Mouse (Mus musculus) urinary bladder, adult 2 months (tissue): ENCODE measurements at regions not wholly inside any gene's neighbourhood (a gene's known extent, or its start where the extent isn't known, plus 50 kb on each side); places are given as distances from the start of the nearest gene placed in this dataset.
A peak's percentile ranks its signal among the peaks of the same experiment; 100 is the strongest.

ENCODE experiments used
- DNase-seq: peaks from one replicate; pipeline ENCODE4 v3.0.0; 2022; ENCODE audit warnings: low spot score

DNA sequence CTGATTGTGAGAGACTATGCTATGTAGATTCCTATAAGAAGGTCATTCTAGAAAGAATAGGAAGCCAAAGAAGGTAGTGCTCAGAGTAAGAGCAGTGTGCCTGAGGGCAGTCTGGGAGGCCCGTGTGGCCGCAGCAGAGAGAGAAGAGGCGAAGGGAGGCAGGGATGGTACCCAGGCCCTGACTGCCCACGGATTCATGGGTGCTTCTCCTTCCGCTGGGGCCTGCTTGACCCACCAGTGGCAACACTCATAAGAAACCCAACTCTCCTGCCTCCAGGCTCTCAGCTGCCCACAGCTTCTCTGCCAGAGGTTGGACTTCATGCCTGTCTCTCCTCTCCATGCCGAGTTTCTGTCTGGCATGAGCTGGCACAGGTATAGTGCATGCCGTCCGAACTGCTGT is 60.6 kb upstream of the Twist2 start:
- DNase-seq = peak; percentile 9

DNA sequence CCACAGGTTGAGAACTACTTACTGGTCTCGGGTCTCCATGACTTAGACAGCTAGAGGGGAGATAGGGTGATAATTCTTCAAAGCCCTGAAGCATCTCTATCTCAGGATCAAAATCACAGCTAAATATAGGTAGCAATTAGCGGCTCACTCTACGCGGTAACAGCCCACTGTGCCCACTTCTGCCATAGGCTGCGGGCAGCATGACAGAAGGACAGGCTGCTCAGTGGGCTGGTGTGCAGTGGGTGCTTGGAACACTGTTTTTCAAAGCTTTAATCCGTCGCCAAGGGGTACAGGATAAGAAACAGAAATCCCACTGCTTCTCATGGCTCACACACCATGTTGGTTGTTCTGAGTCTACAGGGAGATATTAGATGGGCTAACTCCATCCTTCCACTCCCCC is 59.2 kb upstream of the Twist2 start:
- peak; percentile 1 for DNase-seq

DNA sequence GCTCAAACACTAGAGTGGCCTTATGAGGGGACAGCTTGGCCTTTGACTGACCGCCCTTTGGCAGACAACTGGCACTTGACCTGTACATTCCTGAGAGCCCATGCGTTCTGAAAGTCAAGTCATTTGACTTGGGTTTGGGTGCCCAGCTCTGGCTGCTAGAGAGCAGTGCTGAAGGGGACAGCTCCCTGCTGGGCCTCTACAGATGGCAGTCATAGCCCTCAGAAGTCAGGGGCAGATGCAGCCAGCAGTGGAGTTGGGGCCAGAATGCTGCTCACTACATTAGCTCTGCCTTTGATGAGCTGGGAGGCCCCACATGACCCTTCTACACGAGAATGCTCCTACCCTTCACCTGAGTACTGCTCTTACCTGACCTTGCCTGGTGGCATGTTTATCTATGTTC is 58.3 kb upstream of the Twist2 start:
- peak; percentile 14 for DNase-seq

DNA sequence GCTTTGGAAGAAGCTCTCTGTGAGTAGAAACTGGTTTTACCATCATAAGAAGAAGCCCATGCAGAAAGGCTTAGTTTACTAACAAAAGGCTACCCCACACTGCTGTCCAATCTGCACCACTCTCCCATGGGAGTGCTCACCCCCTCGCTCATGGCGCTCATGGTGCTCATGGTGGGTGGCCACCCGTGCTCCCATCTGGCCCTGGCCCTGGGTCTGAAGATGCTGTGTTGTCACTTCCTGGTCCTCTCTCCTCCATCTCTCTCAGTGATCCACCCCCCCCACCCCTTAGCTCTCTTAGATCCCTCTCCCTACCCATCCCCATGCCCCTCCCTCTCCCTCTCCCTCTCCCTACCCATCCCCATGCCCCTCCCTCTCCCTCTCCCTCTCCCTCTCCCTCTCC is 57.2 kb upstream of the Twist2 start:
- DNase-seq = peak; percentile 7

DNA sequence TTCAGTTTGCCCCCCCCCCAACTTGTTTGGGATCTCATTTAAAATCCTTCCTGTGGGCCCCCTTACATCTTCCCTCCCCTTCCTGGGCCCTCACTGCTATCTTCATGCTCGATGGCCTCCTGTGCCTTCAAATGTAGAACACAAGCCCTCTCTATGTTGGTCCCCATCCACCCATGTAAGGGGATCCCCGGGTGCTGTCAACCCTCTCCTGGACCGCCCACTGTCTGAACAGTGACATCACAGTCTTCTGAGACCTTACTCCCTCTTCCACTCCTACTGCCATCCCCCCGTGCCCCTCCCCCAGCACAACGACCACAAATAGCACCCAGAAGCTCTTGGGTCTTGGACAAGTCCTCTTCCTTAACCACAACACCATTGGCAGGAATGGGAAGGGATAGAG is 56.6 kb upstream of the Twist2 start:
- DNase-seq = no peak

DNA sequence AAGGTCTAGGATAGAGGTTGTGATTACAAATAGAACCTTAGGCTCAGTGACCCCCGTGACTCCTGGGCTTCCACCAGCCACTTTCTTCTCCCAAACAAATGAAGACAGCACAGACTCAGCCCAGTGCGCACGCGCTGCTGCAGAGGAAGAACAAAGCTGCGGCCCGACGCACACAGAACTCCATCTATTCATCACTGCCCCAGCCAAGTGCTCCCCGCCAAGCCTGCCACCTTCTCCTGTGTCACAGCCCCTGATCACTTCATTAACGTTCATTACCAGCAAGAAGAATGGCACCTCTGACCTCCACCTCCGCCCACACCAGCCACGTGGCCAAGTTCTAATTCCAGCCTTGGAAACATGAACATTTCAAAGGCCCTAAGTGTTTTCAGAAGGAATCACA is 53.7 kb upstream of the Twist2 start:
- DNase-seq = peak; percentile 3
